Mouse (Mus musculus) CD8-positive naive resting alpha-beta T cell, adult 2 months (primary cell): ENCODE results near the gene Olfr304.
"Not testable (repeated sequence)": the region's sequence is repeated elsewhere in the genome, so short reads cannot be mapped to it uniquely, and the experiment has no call there.

Source experiments
- DNase-seq, 2 experiments: peaks; one replicate each; pipeline ENCODE4 v3.0.0; 2022; ENCODE audit warnings: low read depth in 2 of 2, low spot score in 2 of 2

Olfr304 gene

DNA sequence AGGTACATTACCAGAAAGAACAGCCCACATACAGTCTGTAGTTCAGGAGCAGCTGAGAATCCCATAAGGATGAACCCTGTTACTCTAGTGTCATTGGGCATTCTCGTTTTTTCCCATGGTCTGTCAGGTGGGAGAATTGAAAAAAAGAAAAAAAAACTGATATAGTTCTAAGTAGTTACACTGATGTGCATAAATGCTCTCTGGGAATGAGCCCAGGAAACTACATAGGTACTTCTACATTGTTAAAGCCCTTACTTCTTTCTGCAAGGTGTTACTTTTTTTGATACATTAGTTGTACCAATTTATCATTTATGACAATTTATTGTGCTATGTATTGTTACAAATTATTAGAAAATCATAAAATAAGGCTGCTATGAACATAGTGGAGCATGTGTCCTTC is at the start of gene Olfr304:
Olfr304 (minus strand) TSS at position 101 of the 400 bp plus-strand sequence.
- DNase-seq: no peak

DNA sequence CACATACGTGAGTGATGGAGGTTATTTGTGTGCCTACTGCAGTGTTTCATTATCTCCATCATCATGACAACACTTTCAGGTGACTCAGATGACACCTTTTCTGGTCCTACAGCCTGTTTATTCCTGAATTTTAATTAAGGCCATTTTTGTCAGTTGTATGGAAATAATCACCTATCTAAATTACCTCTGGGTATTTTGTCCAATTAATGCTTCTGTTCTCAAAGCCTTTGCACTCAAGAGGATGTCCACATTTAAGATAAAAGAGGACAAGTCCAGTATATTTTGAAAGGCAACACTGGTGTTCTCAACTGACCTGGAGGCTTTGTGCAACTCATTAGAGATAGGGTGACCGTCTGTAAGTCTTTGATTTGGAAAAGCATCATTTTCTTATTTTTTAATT is 17.1 kb upstream of the Olfr304 start, which contains the start of gene Olfr301:
Olfr301 (plus strand) TSS at position 301 of the 400 bp plus-strand sequence.
- no peak for DNase-seq

DNA sequence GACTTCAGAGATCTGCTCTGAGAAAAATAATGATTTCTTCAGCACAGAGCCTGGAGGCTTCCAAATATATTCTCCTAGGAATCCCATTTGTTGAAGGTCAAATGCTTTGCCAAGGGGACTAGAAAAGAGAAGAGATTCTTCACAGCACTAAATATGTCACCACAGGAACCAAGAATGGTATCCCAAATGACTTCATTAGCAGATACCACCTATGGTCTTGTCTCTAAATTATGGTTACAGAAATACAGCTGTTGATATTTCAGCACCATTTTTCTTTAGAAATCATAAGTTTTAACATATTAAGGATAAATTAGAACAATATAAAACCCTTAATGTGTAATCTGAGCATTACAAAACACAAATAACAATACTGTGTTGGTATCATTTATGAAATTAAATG is 11.2 kb upstream of the Olfr304 start, which contains the start of gene Olfr303:
Olfr303 (minus strand) TSS at position 101 of the 400 bp plus-strand sequence.
- DNase-seq: no peak

GRCm38 (mm10) chr7:86385769-86386168 is 689 bp downstream of the Olfr304 start:
- no peak for DNase-seq

GRCm38 (mm10) chr7:86366828-86367227 is 19.6 kb downstream of the Olfr304 start, which contains the start of gene Olfr305:
TSS of gene Olfr305 (minus strand) at chr7:86366928.
- no peak for DNase-seq

DNA sequence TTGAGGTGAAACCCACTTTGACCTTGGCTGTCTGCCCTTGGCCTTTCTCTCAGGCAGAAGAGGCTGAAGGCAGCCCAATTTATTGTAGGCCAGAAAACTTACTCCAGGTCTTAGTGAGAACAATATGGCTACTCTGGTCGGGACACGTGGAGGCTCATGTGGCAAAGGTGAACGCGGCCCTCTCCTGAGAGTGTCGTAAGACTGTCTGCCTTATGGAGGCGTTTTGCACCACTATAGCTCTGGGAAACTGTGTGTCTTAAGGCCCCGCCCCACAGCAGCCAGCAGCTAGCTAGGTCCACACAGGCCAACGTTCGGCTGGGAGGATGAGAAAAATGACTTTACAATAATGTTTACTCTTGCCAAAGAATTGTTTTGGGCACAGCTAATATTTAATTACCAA is 40.2 kb downstream of the Olfr304 start:
- DNase-seq: not testable (repeated sequence)

GRCm38 (mm10) chr7:86344253-86344652 is 42.2 kb downstream of the Olfr304 start:
- DNase-seq: no peak

DNA sequence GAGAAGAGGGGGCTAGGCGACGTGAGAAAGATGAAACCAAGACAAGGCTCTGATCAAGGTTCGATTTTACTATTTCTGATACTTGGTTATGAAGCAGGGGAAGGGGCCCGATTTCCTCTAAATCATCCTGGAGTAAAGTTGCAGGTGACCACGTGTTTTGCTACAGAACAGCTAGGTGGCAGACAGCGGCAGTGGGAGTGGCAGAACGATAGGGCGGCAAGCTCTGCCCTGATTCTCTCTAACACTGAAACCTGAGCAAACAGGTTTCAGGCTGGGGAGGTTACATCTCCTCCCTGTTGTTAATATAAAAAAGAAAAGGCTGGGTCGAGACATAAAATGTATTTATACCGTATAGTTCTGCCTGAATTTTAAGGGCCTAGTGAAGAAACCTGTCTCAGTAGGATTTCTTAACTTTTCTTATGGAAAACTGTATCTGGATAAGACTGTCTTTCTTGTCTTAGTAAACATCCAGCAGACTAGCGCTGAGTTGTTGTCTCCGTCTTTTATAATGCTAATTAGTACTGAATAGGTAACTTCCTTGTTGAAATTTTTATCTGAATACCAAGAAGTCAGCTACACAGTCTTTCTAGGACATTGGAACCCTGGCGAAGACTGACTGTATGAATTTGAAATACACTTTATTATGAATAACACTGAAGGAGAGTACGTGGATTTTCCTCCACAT is 43.4 kb downstream of the Olfr304 start:
- DNase-seq: no peak

DNA sequence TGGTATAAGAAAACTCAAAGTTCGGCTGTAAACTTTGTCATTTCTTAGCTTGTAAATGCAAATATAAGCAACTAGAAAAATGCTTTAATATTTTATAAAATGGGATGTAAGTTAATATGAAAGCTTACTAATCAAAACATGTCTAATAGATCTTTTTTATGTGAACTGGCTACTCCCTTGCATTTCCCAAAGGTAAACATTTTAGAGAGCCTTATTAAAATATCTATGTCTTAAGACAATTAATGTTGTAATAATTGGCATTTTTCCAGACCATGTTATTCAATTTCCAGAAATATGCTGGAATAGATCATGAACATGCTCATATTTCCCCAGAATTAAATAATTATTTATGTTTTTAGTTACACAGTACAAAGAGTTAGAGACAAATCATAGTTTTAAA is 49.0 kb downstream of the Olfr304 start, which contains the start of gene Olfr307:
Olfr307 (minus strand) TSS at position 101 of the 400 bp plus-strand sequence.
- DNase-seq: no peak
